Mouse (Mus musculus): ENCODE results near the gene Melk.

Melk gene

DNA sequence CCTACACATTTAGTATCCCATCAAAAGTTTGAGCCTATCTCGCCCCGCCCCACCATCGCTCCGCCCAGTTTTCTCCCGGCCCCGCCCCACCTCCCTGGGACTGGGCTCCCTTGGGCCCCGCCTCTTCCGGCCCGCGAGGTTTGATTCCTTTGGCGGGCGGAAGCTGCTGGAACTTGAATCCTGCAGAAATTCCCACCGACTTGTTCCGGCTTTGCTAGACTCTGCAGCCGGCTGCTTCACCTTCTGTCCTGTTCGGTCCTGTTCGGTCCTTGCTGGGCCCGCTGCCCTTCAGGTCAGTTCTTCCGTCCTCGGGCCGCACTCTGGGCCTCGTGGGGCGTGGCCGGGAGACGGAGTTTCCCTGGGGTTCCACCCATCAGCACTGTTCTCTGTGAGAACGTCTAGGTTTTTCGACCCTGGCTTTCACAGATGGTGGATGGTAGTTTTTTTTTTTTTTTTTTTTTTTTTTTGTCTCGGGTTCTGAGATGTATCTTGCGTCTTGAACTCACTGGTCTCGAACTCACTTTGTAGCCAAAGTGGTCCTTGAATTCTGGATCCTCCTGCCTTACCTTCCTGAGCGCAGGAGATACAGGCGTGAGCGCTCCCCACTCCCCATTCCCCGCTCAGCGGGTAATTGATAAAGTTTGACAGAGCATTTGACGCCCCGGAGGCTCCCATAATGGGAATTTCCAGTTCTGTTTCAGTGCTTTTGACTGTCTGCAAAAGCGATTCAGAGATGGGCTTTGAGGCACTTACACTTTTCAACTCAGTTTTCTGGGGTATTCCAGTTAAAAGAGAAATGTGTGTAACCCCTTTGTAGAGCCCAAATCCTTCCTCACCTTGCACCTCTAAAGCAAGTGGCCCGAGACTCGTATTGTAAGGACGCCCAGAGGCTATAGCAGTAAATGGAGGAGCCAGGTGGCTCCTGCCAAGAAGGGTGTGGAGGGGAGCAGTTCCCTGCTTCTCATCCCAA lies at the start of gene Melk:
TSS of gene Melk (plus strand) at position 96 of the 970 bp plus-strand sequence.
- peak; percentile 76 for DNase-seq (ENCODE audit: low spot score)

DNA sequence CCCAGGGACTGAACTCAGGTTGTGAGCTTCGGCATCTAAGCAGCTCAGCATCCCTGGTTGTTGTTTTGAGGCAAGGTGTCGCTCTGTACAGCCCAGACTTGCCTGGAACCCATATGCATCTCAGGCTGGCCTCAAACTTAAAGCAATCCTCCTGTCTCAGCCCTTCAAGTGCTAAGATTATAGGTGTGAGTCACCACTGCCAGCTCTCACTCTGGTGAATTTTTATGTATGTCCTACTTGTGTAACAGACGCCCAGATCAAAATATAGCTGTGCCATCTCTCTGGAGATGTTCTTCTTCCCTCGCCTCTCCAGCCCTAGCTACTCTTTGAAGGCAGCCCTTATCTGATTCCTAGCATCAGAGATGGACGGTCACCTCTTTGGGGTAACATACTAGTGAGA lies 49.2 kb upstream of the Melk start:
- DNase-seq (ENCODE audit: low spot score): no peak

DNA sequence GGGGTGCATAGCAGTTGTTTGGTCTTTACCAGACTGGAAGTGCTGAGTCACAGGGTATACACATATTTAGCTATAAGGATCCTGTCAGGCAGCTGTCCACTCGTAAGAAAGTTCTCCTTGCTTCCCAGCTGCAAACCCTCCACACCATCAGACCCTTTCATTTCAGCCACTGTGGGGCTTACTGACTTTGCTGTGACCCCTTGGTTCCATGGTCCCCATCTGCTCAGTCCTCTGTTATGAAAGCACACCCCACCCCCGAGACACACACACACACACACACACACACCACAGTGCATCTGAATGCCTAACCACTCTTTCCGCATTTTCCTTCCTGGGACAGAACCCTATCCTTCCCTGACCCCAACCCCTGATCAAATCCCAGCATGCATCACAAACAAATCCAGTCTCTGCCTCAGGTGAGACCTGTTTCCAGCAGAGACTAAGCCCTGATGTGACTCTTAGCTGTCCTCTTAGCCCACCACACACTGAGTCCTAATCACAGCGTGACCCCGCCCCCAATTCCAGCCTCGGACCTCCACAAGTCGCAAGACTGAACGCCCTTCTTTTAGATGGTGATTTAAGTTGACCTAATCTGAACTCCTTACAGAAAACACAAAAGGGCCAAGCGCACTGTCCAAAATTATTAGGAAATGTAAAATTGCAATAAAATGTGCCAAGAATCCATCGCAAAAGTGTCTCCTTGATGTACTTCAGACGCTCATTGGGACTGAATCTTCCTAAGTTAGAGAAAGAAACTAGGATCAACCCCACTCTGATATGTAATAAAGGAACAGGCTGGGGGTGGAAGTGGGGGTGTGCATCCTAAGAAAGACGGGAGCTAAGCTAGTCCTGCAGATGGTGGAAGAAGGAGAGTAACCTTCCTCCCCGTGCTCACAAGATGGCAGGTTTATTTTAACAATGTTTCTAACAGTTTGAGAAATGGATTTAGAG lies 48.4 kb upstream of the Melk start:
- DNase-seq (ENCODE audit: low spot score): no peak

DNA sequence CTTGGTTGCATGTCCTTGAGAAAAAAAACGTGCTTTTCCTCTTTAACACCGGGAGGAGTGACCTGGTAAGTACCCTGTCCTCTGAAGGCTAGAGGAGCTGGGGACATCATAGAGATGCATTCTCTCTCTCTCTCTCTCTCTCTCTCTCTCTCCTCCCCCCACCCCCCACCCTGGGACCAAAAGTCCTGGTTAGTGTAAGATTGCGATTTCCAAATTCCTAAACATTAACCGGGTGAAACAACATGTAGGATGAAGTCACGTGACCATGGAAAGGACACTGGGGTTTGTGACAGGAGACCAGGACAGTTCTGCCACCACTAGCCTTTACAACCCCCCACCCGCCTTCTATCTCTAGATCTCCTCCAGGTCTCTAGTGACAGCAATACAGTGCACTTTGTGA lies 47.5 kb upstream of the Melk start:
- no peak for DNase-seq (ENCODE audit: low spot score)

DNA sequence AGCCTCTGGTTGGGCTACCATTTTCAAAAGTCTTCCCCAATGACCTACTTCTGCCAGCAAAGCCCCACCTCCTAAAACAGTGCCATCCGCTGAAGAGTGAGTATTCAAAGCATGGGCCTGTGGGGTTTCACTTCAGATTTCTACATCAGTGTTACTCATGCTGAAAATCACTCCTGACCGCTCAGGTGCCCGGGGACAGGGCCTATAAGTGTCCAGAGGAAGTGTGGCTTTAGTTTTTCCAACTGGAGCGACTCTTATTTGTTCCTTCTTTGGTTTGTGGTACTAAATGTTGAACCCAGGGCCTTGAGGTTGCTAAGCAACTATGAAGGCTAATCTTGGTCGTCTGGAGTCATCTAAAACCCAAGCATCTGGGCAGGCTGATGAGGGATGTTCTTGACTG lies 46.1 kb upstream of the Melk start:
- DNase-seq (ENCODE audit: low spot score): no peak

DNA sequence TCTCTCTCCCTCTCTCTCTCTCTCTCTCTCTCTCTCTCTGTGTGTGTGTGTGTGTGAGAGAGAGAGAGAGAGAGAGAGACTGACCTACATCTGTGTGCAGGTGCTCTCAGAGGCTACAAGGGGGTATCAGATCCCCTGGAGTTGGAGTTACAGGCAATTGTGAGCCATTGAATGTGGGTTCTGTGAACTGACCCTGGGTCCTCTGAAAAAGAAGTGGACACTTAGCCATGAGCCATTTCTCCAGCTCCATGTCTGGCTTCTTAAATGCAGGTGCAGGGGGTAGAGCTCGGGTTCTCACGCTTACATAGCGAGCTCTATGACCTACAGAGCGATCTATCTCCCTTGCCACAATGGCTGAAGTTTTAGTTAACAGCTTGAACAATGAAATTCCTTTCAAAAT lies 41.5 kb upstream of the Melk start:
- DNase-seq (ENCODE audit: low spot score): no peak

DNA sequence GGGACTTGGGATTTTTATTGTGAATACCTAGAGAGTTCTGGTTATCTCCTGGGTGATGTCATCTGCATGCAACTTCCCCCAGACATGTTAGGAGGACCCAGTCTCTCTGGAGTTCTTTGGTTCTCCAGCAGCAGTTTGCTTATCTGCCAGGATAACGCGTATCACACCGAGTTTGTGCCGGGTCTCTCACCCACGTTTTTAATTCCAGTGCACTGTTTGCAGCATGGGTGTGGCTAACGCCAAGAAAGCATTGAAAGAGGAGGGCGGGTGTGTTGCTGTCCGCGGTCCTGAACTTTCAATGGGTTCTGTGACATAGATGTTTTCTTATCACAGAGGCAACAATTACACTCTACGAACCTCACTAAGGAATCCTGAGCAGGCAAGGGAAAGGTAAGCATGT lies 40.4 kb upstream of the Melk start:
- peak; percentile 48 for DNase-seq (ENCODE audit: low spot score)

DNA sequence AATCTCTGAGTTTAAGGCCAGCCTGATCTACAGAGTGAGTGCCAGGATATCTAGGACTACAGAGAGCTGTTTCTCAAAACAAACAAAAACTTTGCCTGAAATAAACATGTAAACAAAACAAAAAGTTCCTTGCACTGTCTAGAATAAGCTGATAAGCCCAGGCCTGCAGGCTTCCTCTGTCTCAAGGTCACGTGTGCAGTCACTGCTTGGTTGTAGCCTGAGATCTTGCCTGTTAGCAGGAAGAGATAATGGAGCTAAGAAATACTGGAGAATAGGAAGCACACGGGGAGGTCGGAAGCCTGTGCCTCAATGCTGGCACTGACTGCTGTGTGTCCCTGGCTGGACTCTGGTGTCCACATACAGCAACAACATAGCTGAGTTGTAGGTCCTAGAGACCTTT lies 35.2 kb upstream of the Melk start:
- DNase-seq (ENCODE audit: low spot score): no peak

DNA sequence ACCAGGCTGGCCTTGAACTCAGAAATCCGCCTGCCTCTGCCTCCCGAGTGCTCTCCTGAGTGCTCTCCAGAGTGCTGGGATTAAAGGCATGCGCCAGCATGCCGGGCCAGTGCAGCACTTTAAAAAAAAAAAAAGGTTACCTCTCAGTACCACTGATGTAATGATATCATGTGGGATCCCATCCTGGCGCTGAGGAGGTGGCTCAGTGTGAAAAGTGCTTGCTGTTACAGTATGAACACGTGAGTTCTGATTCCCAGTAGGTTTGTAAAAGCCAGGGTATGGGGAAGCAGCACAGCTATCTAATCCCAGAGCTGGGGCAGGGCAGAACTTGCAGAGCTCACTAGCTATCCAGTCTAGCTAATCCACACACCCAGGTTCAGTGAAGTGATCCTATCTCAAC lies 33.2 kb upstream of the Melk start:
- DNase-seq (ENCODE audit: low spot score): no peak

DNA sequence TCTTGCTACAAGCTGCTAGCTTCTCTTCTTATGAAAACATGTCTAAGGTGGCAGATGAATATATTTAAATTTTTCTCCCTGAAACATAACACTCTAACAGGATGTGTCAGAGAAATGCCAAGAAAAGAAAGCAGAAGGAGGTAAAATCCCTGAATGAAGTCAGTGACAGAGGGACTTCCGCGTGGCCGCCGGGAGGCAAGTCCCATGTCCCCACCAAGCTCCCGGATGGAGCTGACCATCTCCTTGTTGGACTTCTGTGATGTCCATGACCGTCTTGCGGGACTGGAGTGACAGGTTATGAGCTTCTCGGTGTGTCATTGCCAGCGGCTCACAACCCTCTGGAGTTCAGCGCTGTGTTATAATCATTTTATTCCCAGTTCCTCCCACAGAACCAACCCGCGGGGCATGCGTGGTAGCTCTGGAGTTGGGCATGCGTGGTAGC lies 31.3 kb upstream of the Melk start:
- DNase-seq (ENCODE audit: low spot score): no peak

DNA sequence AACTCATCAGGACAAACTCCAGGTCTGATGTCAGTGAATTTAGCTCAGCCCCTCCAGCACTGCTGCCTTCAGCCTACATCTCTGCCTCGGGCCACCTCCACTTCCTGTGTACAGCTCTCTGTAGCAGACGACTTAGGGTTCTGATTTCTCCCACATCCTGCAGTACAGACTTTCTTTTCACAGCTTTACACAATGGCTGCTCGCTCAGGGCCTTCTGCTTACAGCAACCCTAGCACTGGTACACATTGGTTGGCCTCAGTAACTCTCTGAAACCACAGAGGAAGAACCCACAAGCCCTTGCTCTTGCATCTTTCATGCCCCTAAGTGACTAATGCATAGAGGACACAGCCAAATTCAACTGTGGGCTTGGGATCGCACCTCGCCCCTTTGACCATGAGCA lies 29.5 kb upstream of the Melk start:
- no peak for DNase-seq (ENCODE audit: low spot score)

DNA sequence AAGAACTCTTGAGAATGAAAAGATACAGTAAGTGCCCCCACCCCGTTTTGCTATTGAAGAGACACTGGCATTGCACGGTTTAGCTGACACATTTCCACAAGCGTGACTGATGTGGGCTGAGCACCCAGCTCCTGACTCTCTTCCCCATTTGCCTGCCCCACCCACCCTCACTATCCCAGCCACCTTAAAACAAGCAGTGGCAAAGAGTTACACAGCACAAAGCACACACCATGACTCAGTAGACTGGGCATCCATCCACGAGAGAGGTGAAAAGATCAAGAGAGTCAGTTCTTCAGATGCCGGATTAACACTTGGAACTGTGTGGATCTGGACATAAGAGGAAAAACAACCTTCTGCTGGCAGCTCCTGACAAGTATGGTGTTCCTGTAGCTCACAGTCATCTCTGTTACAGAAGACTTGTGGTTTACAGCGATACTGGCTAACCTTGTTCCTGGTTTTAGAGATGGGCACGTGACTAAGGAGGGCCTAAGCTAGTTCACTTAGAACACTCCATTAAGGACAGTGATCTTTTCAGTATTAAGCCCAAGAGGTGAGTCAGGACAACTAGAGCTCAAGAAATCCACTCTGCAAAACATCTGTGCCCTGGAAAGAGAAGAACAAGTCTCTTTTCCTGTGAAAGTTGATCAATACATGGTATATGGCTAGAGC lies 18.9 kb upstream of the Melk start:
- peak; percentile 5 for DNase-seq (ENCODE audit: low spot score)

DNA sequence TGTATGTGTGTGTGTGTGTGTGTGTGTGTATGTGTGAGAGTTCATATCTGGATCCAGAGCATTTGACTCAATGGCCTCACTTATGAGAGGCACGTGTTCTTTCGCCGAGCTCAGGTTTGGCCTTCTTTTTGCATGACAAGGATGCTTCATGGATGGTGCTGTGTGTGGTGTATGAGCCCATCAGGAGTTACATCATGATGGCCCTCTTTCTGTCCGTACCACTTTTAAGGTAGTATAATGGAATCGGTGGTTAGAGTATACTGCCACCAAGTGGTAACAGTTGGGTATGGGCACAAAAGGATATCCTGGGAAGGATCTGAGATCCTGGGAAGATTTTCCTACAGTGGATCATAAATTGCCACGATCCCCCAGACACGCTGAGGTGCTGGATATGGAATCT lies 8.1 kb upstream of the Melk start:
- peak; percentile 27 for DNase-seq (ENCODE audit: low spot score)

DNA sequence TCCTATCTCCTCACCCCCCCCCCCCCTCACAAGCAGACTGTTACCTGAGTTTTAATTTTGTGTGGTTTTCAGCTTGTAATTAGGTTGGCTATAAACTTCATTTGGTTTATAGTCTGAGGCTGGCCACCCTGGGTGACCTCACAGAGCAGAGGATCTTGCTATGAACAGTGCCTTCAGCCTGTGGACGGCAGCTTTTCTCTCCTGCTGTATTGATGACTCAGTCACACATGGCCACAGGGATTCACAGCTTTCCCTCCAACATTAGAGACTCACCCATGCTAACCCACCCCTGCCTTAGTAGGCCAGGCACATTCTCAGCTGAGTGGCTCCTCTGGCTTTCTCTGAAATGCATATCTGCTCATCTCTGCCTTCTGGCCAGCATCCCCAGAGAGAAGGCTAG lies 4.8 kb upstream of the Melk start:
- no peak for DNase-seq (ENCODE audit: low spot score)

DNA sequence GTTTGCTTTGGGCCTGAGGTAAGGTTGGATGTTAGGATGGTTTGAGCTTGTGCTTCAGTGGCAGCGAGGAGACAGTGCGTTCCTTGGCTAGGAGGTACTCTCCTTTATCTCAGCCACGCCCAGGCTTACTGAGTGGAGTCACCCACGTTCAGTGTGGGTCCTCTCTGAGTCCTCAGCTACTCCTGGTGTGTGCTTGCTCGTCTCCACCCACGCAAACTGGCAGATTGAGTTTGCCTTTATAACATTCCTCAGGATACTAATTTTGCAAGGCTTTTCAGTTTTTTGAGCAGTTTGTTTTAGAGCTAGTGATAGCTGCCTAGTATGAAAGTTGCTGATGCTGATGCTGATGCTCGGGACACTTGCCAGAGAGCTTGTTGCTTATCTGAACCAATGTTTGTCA lies 5.9 kb downstream of the Melk start:
- no peak for DNase-seq (ENCODE audit: low spot score)

DNA sequence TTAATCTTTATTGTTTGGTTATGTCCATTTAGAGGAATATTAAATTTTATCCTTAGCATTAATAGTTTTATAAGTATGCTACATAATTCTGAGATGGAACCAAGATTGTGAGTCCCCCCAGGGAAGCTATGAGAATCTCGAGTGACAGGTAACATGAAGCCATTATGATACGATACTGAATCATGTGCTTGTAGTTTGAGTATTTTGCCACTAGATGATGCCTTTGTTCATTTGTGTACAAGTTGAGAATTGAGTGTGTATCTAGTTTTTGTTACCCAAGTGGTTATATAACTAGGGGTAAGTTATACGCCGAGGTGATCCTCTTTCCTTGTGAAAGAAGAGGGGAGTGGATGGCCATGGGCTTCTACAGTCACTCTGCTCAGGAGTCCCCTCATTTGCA lies 9.8 kb downstream of the Melk start:
- no peak for DNase-seq (ENCODE audit: low spot score)

DNA sequence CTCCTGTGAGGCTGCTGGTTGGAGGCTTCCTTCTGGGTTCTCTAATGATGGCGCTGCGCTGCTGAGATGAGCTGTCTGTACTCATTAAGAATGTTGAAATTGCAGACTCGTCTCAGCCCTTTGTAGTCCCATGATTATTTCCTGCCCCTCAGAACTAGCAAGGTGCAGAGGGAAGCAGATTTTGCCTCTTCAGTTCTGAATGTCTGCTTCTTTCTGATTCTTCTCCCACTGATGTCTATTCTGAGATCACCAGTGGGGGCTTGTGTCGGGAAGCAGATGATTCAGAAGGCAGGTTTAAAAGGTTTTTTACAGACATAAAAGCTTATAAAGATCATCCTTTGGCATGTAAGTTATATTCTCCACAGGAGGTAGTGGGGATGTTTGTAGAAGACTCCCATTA lies 10.2 kb downstream of the Melk start:
- no peak for DNase-seq (ENCODE audit: low spot score)

DNA sequence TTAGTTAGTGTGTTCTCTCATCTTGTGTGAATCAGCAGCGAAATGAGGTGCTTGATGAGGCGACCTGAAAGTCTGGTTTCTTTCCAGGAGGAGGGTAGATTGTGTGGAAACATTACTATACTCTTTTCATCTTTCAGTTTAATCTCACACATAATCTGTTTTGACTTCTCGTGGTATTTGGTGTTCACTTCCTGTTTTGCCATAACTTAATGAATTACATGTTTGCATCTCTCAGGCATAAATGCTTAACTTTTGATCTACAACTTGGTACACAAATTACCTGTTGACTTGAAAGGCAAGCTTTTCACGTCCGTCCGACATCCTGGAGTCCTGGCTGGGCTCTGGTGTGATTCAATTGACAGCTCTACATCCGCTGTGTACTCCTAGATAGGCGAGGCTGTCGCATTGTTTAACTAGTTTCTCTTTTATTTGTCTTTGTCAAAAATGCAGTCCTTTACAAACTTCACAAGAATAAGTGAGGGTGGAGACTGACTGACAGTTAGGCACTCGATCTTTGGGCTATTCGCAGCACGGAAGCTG lies 15.7 kb downstream of the Melk start:
- no peak for DNase-seq (ENCODE audit: low spot score)

DNA sequence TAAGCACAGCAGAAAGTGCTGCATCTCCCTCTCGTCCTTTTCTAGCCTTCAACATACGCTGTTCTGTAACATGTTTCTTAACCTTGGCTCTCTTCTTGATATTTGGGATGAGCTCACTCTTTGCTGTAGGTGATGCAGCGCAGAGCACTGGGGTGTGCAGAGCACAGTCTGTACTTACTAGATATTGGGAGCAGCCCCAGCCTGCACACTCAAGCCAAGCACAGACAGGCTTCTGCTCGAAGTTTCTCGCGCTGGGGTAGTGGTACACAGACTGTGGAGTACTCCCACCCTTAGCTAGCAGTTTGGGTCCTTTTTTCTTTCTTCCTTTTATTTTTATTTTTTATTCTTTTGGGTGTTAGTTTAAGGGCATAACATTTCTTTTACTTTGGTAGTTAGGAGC lies 19.8 kb downstream of the Melk start:
- no peak for DNase-seq (ENCODE audit: low spot score)

DNA sequence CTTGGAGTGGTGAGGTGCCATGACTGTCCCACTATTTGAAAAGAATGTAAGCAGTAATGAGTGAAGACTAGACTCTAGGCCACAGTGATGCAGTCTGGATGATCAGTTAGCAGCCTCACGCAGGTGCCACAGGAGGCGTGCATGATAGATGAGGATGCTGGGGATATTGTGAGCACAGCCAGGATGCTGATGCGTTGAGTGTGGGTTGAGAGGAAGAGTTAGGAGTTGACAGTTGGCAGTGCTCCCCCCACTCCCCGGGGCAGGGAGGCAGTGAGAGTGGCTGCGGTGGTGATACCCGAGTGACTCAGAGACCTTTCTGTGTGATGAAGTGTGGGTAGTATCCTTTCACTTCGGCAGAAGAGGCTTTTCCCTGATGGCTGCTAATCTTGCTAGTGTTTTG lies 21.4 kb downstream of the Melk start:
- no peak for DNase-seq (ENCODE audit: low spot score)

DNA sequence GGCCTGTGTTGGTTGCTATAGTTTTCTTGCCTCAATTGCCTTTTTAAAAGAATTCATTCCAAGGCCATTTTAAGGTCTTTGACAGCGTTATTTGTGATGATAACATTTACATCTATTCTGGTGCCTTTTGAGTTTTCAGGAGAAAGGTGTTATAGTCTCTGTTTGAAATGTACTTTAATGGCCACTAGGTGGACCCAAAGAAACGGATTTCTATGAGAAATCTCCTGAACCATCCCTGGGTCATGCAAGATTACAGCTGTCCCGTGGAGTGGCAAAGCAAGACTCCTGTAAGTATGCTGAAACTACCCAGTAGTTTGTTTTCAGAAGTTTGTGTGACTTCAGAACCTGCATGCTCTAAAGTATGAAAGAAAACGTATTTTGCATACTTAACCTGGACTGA lies 24.8 kb downstream of the Melk start:
- no peak for DNase-seq (ENCODE audit: low spot score)

DNA sequence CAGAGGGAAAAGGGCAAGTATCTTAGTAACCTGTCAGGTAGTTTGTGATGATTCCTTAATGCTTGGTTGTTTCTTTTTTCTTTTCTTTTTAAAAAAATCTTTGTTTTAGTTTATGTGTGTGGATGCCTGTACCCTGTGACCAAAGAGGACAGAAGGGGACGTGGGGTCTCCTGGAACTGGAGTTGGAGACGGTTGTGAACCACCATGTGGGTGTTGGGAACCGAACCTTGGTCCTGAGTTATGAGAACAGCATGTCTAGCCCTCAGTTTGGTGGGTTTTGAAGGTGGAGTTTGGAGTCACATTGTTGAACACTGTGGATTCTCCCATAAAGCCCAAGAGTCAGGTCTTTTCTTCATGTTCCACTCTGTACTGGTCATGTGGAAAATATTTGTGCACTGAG lies 26.0 kb downstream of the Melk start:
- no peak for DNase-seq (ENCODE audit: low spot score)

All from urinary bladder, postnatal 25 days (tissue).